Mouse (Mus musculus) embryonic facial prominence, embryonic 11.5 days (tissue): ENCODE measurements around the gene Myh2. TPM values are rescaled to one million over a fixed set of nuclear protein-coding genes. Genes with fewer than 3 reads are reported as not detected.

Experiments used
- ATAC-seq: fragments of 200-750 bp; cut with Nextera tagmentation; replicated peaks from 2 replicates; pipeline ENCODE4 v1.8.0; 2017; ENCODE audit warnings: low read depth; ENCODE audit not compliant: insufficient number of reproducible peaks, low FRiP score, low TSS enrichment
- DNase-seq: peaks from one replicate; pipeline ENCODE4 v3.0.0-alpha.2; 2015; ENCODE audit warnings: low spot score
- H3K27ac ChIP-seq: fragments of 300-500 bp; sonication (generic); replicated peaks from 2 replicates; pipeline ENCODE4 v1.5.1; 2014; ENCODE audit warnings: mild to moderate bottlenecking, low read depth, low read length, control low read depth
- H3K27me3 ChIP-seq: fragments of 300-500 bp; sonication (generic); 2 replicates; pipeline ENCODE4 v1.6.1; 2014; ENCODE audit warnings: mild to moderate bottlenecking, low read length, moderate library complexity, mixed read lengths; ENCODE audit not compliant: control insufficient read depth, insufficient read depth
- H3K36me3 ChIP-seq: fragments of 300-500 bp; sonication (generic); replicated peaks from 2 replicates; pipeline ENCODE4 v1.6.1; 2014; ENCODE audit warnings: low read depth, mild to moderate bottlenecking, low read length, moderate library complexity, mixed read lengths; ENCODE audit not compliant: control insufficient read depth, insufficient read depth
- H3K4me1 ChIP-seq: fragments of 300-500 bp; sonication (generic); 2 replicates; pipeline ENCODE4 v1.6.1; 2014; ENCODE audit warnings: low read length, mixed read lengths; ENCODE audit not compliant: control insufficient read depth, insufficient read depth
- H3K4me2 ChIP-seq: fragments of 300-500 bp; sonication (generic); 2 replicates; pipeline ENCODE4 v1.6.1; 2014; ENCODE audit warnings: low read depth, mild to moderate bottlenecking, control low read depth, low read length, moderate library complexity
- H3K4me3 ChIP-seq: fragments of 300-500 bp; sonication (generic); 2 replicates; pipeline ENCODE4 v1.5.1; 2014; ENCODE audit warnings: low read depth, low read length, control low read depth
- H3K9ac ChIP-seq: fragments of 300-500 bp; sonication (generic); replicated peaks from 2 replicates; pipeline ENCODE4 v1.6.1; 2014; ENCODE audit warnings: mild to moderate bottlenecking, control low read depth, low read length
- H3K9me3 ChIP-seq: fragments of 300-500 bp; sonication (generic); replicated peaks from 2 replicates; pipeline ENCODE4 v1.6.1; 2016; ENCODE audit warnings: mild to moderate bottlenecking, low read length, inconsistent platforms, mixed read lengths; ENCODE audit not compliant: control insufficient read depth
- WGBS: fragments of 180-500 bp; shearing (Covaris S2); extraction: QIAGEN DNeasy Blood & Tissue Kit; methylation state at CpG from one replicate; pipeline ENCODE4 v1.1.7; 2014; 5-methylcytosine and 5-hydroxymethylcytosine counted together
- polyA plus RNA-seq: library from polyadenylated mRNA; unstranded; fragments of >200 nt; fragmentation: Nextera tagmentation; extraction: Ambion mirVana; gene quantifications from 2 replicates; pipeline ENCODE4 v1.2.1, GENCODE M21; 2014

The Myh2 gene
- not detected in 2 replicates for polyA plus RNA-seq

GRCm38 (mm10) chr11:67170727-67171126 lies at the start of gene Myh2:
Gene Myh2 (plus strand): TSS chr11:67171027.
- no peaks in the 10 kb centered on the region for H3K9me3 ChIP-seq
- H3K27me3 ChIP-seq, result no peaks in the 10 kb centered on the region
- no peak for DNase-seq
- no peak within 1 kb of the TSS for H3K4me3 ChIP-seq
- H3K36me3 ChIP-seq, result no peaks in the 10 kb centered on the region
- H3K4me2 ChIP-seq, result no peak within 1 kb of the TSS
- no peak within 1 kb of the TSS for H3K9ac ChIP-seq
- ATAC-seq, result no peak
- WGBS, result 79% methylated on average over 14 of the region's 14 CpGs
- no peak within 1 kb of the TSS for H3K27ac ChIP-seq
- H3K4me1 ChIP-seq, result no peaks in the 10 kb centered on the region

GRCm38 (mm10) chr11:67124943-67125342 lies 45.9 kb upstream of the Myh2 start:
- Histone ChIP-seq H3K4me3 (no peak overlapping the region), H3K9me3 (no peaks in the 10 kb centered on the region), H3K4me2 (no peak overlapping the region), H3K27ac (no peak overlapping the region), H3K9ac (no peak overlapping the region), H3K4me1 (no peaks in the 10 kb centered on the region), H3K36me3 (no peaks in the 10 kb centered on the region), H3K27me3 (no peaks in the 10 kb centered on the region)
- DNase-seq (no peak), ATAC-seq (no peak)
- WGBS, result 76% methylated on average over 7 of the region's 7 CpGs

- Histone ChIP-seq H3K9ac (no peak overlapping the region), H3K9me3 (no peaks in the 10 kb centered on the region), H3K4me1 (no peaks in the 10 kb centered on the region), H3K27ac (no peak overlapping the region), H3K27me3 (no peaks in the 10 kb centered on the region), H3K4me2 (no peak overlapping the region), H3K36me3 (no peaks in the 10 kb centered on the region), H3K4me3 (no peak overlapping the region)
- DNase-seq (no peak), ATAC-seq (no peak)
- 53% methylated on average over 17 of the region's 17 CpGs for WGBS
Observed at GRCm38 (mm10) chr11:67125361-67125760, 45.5 kb upstream of the Myh2 start.

- no peaks in the 10 kb centered on the region for H3K27me3 ChIP-seq
- no peak overlapping the region for H3K27ac ChIP-seq
- 78% methylated on average over 2 of the region's 2 CpGs for WGBS
- no peak for DNase-seq
- ATAC-seq, result no peak
- no peaks in the 10 kb centered on the region for H3K4me1 ChIP-seq
- no peak overlapping the region for H3K4me2 ChIP-seq
- H3K36me3 ChIP-seq, result no peaks in the 10 kb centered on the region
- no peak overlapping the region for H3K9ac ChIP-seq
- no peaks in the 10 kb centered on the region for H3K9me3 ChIP-seq
- no peak overlapping the region for H3K4me3 ChIP-seq
Observed at GRCm38 (mm10) chr11:67133526-67133925, 37.3 kb upstream of the Myh2 start.

- Histone ChIP-seq H3K27me3 (no peaks in the 10 kb centered on the region), H3K4me3 (no peak overlapping the region), H3K9ac (no peak overlapping the region), H3K4me1 (no peaks in the 10 kb centered on the region), H3K36me3 (no peaks in the 10 kb centered on the region), H3K27ac (no peak overlapping the region), H3K4me2 (no peak overlapping the region), H3K9me3 (no peaks in the 10 kb centered on the region)
- 83% methylated on average over 6 of the region's 6 CpGs for WGBS
- no peak for DNase-seq
- ATAC-seq, result no peak
Observed at GRCm38 (mm10) chr11:67134654-67135053, 36.2 kb upstream of the Myh2 start.

GRCm38 (mm10) chr11:67135532-67135931 lies 35.3 kb upstream of the Myh2 start:
- no peaks in the 10 kb centered on the region for H3K27me3 ChIP-seq
- ATAC-seq (no peak), DNase-seq (no peak)
- no peaks in the 10 kb centered on the region for H3K36me3 ChIP-seq
- H3K27ac ChIP-seq, result no peak overlapping the region
- WGBS, result 89% methylated on average over 2 of the region's 2 CpGs
- H3K4me1 ChIP-seq, result no peaks in the 10 kb centered on the region
- H3K4me3 ChIP-seq, result no peak overlapping the region
- no peak overlapping the region for H3K9ac ChIP-seq
- H3K9me3 ChIP-seq, result no peaks in the 10 kb centered on the region
- H3K4me2 ChIP-seq, result no peak overlapping the region

- H3K4me1 ChIP-seq, result no peaks in the 10 kb centered on the region
- ATAC-seq, result no peak
- no peaks in the 10 kb centered on the region for H3K9me3 ChIP-seq
- H3K9ac ChIP-seq, result no peak overlapping the region
- 70% methylated on average over 8 of the region's 8 CpGs for WGBS
- no peak overlapping the region for H3K4me3 ChIP-seq
- H3K36me3 ChIP-seq, result no peaks in the 10 kb centered on the region
- H3K27ac ChIP-seq, result no peak overlapping the region
- DNase-seq, result no peak
- H3K27me3 ChIP-seq, result no peaks in the 10 kb centered on the region
- no peak overlapping the region for H3K4me2 ChIP-seq
Observed at GRCm38 (mm10) chr11:67139556-67139955, 31.3 kb upstream of the Myh2 start.

- H3K4me3 ChIP-seq, result no peak overlapping the region
- no peaks in the 10 kb centered on the region for H3K27me3 ChIP-seq
- no peaks in the 10 kb centered on the region for H3K9me3 ChIP-seq
- 70% methylated on average over 5 of the region's 5 CpGs for WGBS
- H3K36me3 ChIP-seq, result no peaks in the 10 kb centered on the region
- no peaks in the 10 kb centered on the region for H3K4me1 ChIP-seq
- H3K4me2 ChIP-seq, result no peak overlapping the region
- ATAC-seq, result no peak
- DNase-seq, result no peak
- H3K9ac ChIP-seq, result no peak overlapping the region
- H3K27ac ChIP-seq, result no peak overlapping the region
Observed at GRCm38 (mm10) chr11:67140175-67140574, 30.7 kb upstream of the Myh2 start.
